Mouse (Mus musculus) liver, embryonic 18 days (tissue): Measurements from ENCODE around the gene Nbeal1. TPM values are rescaled to one million over a fixed set of nuclear protein-coding genes. Genes with fewer than 3 reads are reported as not detected.

Experiments used
- polyA plus RNA-seq: library from polyadenylated mRNA; depleted of rRNA; stranded (reverse); fragments of >200 nt; gene quantifications from 2 replicates; pipeline ENCODE4 v1.2.3, GENCODE M21; 2012; rRNA removed

The Nbeal1 gene
- polyA plus RNA-seq = 1.2 and 1.4 TPM in 2 replicates

DNA sequence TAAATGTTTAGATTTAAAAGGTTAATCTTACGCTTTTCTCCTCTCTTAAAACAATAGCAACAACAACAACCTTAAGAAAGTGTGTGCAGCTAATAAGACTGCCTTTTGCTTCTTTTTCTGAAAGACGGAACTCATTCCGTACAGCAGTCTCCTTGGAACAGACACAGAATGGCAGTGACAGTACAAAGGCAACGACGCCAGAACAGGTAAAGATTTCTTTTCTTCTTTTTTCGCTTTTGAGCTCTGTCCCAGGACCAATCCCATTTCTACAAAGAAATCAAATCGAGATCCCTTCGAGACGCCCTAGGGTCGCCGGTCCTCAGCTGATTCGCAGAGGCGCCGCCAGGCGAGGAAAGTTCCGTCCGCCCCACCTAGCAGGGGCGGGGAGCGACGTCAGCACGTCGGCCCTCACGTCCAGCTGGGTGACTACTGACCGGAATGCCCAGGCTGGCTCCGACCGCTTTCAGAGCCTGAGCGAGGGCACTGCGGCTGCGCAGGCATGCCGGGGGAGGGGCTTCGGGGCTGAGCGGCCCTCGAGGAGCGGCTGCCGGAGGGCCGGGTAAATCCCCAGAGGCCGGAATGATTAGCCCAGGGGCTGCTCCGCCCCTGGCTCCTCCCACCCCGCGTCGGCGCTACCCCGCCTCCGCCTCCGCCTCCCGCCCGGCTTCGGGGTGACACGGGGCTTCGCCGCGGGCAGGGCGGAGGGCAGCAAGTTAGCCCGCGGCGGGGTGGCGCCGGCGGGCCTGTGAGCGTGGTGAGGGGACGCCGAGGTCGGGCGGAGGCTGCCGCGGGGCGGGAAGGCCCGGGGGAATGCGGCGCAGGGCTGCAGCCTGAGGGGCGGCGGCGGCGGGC is at the start of gene Nbeal1:
TSS of gene Nbeal1 (plus strand) at position 668 of the 852 bp plus-strand sequence.

DNA sequence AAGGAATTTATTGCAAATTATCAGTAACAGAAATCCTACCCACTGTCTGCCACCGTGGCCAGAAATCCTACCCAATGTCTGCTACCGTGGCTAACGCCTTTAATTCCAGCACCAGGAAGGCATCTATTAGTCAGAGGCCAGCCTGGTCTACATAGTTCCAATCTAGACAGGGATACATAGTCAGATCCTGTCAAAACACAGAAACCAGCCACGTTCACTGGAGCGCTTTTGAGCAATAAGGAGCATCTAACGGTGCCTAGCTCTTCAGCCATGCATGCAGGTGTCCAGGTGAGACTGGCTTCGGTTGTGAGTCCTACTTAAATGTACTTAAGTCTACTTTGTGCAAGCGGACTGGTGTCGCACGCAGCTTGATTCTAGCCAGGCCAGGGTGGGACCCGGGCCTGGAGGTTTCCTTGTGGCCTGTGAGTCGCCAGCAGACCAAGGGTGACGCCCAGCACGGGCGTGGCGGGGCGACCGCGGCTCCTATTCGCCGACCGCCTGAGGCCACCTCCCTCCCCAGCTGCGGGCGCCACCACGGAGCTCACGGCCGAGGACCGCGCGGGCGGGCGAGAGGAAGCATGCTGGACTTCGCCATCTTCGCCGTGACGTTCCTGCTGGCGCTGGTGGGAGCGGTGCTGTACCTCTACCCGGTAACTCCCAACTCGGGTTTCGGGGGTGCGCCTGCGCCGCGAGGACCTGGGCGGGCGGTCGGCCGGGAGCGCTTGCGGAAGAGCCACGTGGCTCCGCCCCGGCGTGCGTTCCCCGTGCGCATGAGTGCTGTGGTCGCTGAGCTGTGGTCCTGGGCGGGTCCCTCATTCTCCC is 162.6 kb downstream of the Nbeal1 start, which contains the start of gene Cyp20a1:
TSS of gene Cyp20a1 (plus strand) at position 516 of the 822 bp plus-strand sequence.

Other genes starting within 250 kb of the Nbeal1 start
- gene Ica1l, start 137.4 kb upstream of the Nbeal1 start, polyA plus RNA-seq = 0.11 and 0.12 TPM in 2 replicates
- gene Carf, start 82.4 kb upstream of the Nbeal1 start, polyA plus RNA-seq = 1.8 and 2.3 TPM in 2 replicates
- gene Wdr12, start 82.0 kb upstream of the Nbeal1 start, polyA plus RNA-seq = 9.6 and 10.0 TPM in 2 replicates
- 9.7 and 10.2 TPM in 2 replicates for gene Cyp20a1, start 162.7 kb downstream of the Nbeal1 start, polyA plus RNA-seq
- 1.6 and 1.8 TPM in 2 replicates for gene Abi2, start 229.0 kb downstream of the Nbeal1 start, polyA plus RNA-seq